Mouse (Mus musculus) neural tube, embryonic 10.5 days (tissue): Measurements from ENCODE around the gene March10.

ENCODE experiments used
- DNase-seq: peaks from one replicate; pipeline ENCODE4 v3.0.0-alpha.2; 2017; ENCODE audit warnings: low spot score; ENCODE audit errors: extremely low spot score

The March10 gene

DNA sequence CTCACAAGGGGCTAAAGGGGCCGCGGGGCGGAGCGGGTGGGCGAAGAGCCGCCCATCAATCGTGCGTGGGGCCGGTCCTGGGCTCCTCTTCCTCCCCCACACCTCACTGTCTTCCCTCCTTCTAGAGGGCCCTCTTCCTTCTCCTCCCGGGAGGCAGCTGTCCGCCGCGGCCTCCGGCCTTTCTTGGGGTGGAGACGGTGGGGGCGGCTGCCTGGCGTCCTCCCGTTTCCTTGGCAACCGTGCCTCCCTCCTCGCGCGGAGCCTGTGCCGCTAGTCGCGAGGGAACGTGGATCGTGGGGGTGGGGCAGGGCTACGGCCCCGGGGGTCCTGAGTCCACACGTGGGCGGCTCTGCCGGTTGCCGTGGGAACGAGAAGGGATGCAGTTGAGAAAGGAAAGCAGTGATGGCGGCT lies at the start of gene March10:
TSS of gene March10 (minus strand) at position 239 of the 411 bp plus-strand sequence.
- peak; percentile 71 for DNase-seq

DNA sequence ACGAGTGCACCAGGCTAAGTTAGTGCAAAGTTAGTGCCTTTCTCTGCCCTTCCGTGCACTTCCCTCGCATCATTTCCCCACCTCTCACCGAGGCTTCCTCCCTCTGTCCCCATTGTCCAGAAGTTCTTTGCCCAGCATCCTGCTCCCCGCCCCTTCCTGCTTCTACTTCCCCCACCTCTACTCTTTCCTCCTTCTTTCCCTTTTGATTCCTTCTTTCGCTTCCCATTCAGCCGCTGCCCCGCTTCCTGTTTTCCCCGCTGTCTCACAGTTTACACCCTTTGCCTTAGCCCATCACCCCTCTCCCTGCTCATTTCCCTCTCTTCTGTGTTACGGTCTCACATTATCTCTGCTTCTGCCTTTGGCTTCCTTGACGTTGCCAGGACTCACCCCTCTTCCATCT lies 49.8 kb upstream of the March10 start:
- DNase-seq = no peak

- DNase-seq = no peak
These were observed 48.5 kb upstream of the March10 start for GRCm38 (mm10) chr11:105505038-105505437.

DNA sequence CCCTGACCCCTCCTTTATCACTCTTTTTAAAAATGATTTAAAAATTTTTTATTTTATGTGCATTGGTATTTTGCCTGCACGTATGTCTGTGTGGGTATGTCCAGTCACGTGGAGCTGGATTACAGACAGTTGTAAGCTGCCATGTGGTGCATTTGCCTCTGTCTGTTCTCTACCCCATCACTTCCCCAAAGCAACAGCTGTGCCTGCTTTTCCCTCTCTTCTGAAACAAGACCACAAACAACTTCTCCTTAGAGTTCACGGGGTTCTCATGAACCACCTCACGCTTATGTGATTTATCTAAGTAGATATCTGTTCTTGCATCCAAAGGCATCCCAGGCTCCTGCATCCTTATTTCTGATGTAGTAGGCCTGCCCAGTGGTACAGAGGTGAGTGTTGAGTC lies 45.8 kb upstream of the March10 start:
- no peak for DNase-seq

- DNase-seq = no peak
These were observed 41.0 kb upstream of the March10 start for GRCm38 (mm10) chr11:105497505-105497904.

GRCm38 (mm10) chr11:105496665-105497064 lies 40.1 kb upstream of the March10 start:
- DNase-seq = no peak

- DNase-seq = no peak
These were observed 39.2 kb upstream of the March10 start for GRCm38 (mm10) chr11:105495591-105496270.

- DNase-seq = peak; percentile 13
These were observed 38.3 kb upstream of the March10 start for GRCm38 (mm10) chr11:105494786-105495369.

DNA sequence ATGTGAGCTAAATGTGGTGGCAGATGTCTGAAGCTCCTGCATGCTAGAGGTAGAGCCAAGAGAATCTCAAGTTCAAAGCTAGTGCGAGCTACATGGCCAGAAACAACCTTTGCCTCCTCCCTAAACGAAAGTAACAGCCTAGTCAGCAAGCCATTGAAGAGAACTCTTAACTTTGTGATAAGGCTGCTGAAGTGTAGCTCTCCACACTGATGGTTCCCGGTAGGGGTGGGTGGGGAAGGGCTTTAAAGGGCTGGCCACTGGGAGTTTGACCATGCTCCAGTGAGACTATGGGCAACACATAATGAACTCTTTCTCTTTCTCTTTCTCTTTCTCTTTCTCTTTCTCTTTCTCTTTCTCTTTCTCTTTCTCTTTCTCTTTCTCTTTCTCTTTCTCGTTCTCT lies 35.9 kb upstream of the March10 start:
- peak; percentile 8 for DNase-seq

GRCm38 (mm10) chr11:105490971-105491370 lies 34.4 kb upstream of the March10 start:
- peak; percentile 10 for DNase-seq

- DNase-seq = no peak
These were observed 28.9 kb upstream of the March10 start for GRCm38 (mm10) chr11:105485412-105485811.

GRCm38 (mm10) chr11:105484993-105485392 lies 28.5 kb upstream of the March10 start:
- DNase-seq = no peak

- DNase-seq = peak; percentile 12
These were observed 26.2 kb upstream of the March10 start for GRCm38 (mm10) chr11:105482747-105483146.

DNA sequence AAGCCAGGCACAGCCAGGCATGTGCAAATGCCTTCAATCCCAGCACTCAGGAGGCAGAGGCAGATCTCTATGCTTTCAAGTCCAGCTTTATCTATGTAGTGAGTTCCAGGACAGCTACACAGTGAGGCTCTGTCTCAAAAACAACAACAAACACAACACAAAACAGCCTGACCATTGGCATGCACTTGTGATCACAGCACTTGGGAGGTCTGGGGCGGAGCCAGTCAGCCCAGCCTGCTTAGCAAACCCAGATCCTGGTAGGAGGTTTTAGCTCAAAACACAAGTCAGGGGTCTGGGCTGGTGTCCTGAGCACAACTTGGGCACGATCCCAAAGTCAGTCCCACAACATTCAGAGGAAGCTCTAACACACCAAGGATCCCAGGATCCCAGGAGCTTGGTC lies 18.2 kb upstream of the March10 start:
- peak; percentile 11 for DNase-seq

GRCm38 (mm10) chr11:105474352-105474736 lies 17.8 kb upstream of the March10 start:
- no peak for DNase-seq

- DNase-seq = no peak
These were observed 17.3 kb upstream of the March10 start for GRCm38 (mm10) chr11:105473716-105474351.

GRCm38 (mm10) chr11:105472610-105473009 lies 16.1 kb upstream of the March10 start:
- DNase-seq = no peak

- DNase-seq = no peak
These were observed 14.4 kb upstream of the March10 start for GRCm38 (mm10) chr11:105470896-105471295.

GRCm38 (mm10) chr11:105469561-105469960 lies 13.0 kb upstream of the March10 start:
- peak; percentile 11 for DNase-seq

DNA sequence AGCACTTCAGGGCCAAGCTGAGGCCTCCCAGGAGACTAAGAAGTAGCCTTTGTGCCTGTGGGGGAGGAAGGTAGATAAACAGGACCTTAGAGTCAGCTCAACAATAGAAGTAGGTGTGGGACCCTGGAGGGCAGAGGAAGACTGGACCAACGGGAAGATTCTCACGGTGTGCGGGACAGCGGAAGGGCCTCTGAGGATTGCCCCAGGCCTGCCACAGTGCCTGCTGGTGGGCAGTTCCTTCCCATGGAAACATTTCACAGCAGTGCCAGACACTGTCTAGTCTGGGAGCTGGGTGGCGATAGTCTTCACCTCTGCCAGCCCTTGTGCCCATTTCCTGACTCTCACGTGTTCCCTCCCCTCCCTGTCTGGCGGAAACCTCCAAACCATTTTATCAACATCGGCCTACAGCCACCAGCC lies 12.6 kb upstream of the March10 start:
- DNase-seq = peak; percentile 10

DNA sequence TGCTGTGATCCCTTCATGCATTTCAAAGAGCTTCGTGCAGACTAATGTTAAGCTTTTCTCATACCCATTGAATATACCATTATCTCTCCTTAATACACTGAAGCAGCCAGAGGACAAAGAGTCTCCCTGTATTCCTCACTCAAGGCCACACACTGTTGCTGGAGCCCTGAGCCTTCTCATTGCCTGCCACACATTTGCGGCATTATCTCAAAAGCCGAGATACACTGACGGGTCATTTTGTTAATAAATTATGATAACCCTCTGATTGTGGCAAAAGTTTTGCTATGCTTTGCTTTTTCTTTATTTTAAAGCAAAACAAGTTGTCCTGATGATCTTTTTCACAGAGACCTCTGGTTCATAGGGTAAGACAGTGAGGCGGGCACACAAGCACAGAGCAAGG lies 11.9 kb upstream of the March10 start:
- DNase-seq = peak; percentile 11

DNA sequence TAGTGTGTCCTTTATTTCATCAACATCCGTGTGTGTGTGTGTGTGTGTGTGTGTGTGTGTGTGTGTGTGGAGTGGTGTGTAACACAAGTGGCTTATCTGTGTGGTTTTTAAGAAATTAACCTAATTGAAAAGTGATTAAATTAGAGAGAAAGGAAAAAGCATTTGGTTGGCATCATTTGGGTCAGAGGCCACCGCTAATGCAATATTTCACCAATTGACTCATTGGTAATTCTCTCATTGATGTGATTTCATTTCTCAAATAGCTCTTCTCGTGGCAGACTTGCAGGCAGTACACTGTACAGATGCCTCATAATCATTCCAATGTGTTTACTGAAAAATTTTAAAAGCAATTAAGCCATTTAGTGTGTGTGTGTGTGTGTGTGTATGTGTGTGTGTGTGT lies 11.3 kb upstream of the March10 start:
- DNase-seq = peak; percentile 11

DNA sequence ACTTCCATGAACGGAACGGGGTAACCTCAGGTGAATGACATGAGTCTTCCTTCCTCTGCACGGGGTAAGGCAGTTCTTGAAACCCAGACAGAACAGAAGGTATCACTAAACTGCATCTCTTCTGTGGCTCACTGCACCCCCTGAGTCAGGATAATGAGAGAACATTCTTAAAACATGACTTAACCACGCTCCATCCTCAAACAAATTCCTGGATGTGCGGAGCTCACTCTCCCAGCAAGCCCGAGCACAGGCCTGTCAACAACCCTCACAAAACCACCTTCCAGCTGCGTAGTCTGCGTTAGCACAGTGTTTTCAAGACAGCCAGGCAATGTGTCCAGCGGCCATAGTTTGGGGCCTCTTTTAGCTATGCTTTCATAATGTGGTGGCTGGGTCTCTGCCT lies 10.7 kb upstream of the March10 start:
- DNase-seq = peak; percentile 13
